Mouse (Mus musculus): ENCODE measurements at regions not wholly inside any gene's neighbourhood (a gene's known extent, or its start where the extent isn't known, plus 50 kb on each side); places are given as distances from the start of the nearest gene placed in this dataset.

DNA sequence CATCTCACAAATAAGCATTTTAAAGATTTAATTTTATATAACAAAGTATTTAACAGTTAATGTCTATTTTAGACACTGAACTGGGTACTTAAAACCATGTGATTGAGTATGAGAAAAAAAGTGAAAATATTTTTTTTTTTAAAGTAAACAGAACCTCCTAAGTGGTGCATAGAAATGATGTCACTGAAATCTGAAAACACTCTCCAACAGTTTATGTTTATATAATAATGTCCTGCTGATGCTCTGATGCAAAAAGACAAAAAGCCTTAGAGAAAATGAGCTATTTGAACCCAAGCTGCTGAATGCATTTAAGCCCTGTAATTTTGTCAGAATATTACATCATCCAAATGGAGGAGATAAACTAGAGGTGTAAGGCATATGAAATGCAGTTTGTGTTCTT, 3447.1 kb downstream of the 9330182O14Rik start:
- no peaks in the 10 kb centered on the region for H3K36me3 ChIP-seq (ENCODE audit: control insufficient read depth, insufficient read depth)
- no peak overlapping the region for H3K4me3 ChIP-seq (ENCODE audit: low read depth, low read length)
- H3K9ac ChIP-seq (ENCODE audit: low read depth, low read length), result no peak overlapping the region
- no peak for ATAC-seq (ENCODE audit: low read depth)
- no peak overlapping the region for H3K4me2 ChIP-seq (ENCODE audit: low read depth, low read length)
- no peak overlapping the region for H3K27ac ChIP-seq (ENCODE audit: low read length)
- no peaks in the 10 kb centered on the region for H3K27me3 ChIP-seq (ENCODE audit: control insufficient read depth, insufficient read depth, low read depth, low read length)
- no peaks in the 10 kb centered on the region; the same call in 1 of the 2 replicates for H3K9me3 ChIP-seq (replicated peaks; ENCODE audit: control insufficient read depth, low read length)
- no peaks in the 10 kb centered on the region for H3K4me1 ChIP-seq (ENCODE audit: control insufficient read depth, low read depth, low read length)

GRCm38 (mm10) chr15:43585751-43586150, 3451.6 kb downstream of the 9330182O14Rik start:
- Histone ChIP-seq H3K4me2 (ENCODE audit: low read depth, low read length) (no peak overlapping the region), H3K9ac (ENCODE audit: low read depth, low read length) (no peak overlapping the region), H3K27ac (ENCODE audit: low read length) (no peak overlapping the region), H3K36me3 (ENCODE audit: control insufficient read depth, insufficient read depth) (no peaks in the 10 kb centered on the region), H3K4me3 (ENCODE audit: low read depth, low read length) (no peak overlapping the region), H3K4me1 (ENCODE audit: control insufficient read depth, low read depth, low read length) (no peaks in the 10 kb centered on the region), H3K9me3 (replicated peaks; ENCODE audit: control insufficient read depth, low read length) (no peaks in the 10 kb centered on the region; the same call in 1 of the 2 replicates), H3K27me3 (ENCODE audit: control insufficient read depth, insufficient read depth, low read depth, low read length) (no peaks in the 10 kb centered on the region)
- ATAC-seq (ENCODE audit: low read depth), result no peak
- 62% methylated on average over 4 of the region's 4 CpGs for WGBS (ENCODE audit: insufficient replicate concordance)

- H3K27ac ChIP-seq (ENCODE audit: low read length), result no peak overlapping the region
- no peaks in the 10 kb centered on the region for H3K4me1 ChIP-seq (ENCODE audit: control insufficient read depth, low read depth, low read length)
- H3K9ac ChIP-seq (ENCODE audit: low read depth, low read length), result no peak overlapping the region
- no peaks in the 10 kb centered on the region for H3K36me3 ChIP-seq (ENCODE audit: control insufficient read depth, insufficient read depth)
- H3K9me3 ChIP-seq (replicated peaks; ENCODE audit: control insufficient read depth, low read length), result no peaks in the 10 kb centered on the region; the same call in 1 of the 2 replicates
- 40% methylated on average over 2 of the region's 2 CpGs for WGBS (ENCODE audit: insufficient replicate concordance)
- ATAC-seq (ENCODE audit: low read depth), result no peak
- no peak overlapping the region for H3K4me2 ChIP-seq (ENCODE audit: low read depth, low read length)
- no peaks in the 10 kb centered on the region for H3K27me3 ChIP-seq (ENCODE audit: control insufficient read depth, insufficient read depth, low read depth, low read length)
- H3K4me3 ChIP-seq (ENCODE audit: low read depth, low read length), result no peak overlapping the region
Observed at GRCm38 (mm10) chr15:43588021-43588420, 3453.9 kb downstream of the 9330182O14Rik start.

DNA sequence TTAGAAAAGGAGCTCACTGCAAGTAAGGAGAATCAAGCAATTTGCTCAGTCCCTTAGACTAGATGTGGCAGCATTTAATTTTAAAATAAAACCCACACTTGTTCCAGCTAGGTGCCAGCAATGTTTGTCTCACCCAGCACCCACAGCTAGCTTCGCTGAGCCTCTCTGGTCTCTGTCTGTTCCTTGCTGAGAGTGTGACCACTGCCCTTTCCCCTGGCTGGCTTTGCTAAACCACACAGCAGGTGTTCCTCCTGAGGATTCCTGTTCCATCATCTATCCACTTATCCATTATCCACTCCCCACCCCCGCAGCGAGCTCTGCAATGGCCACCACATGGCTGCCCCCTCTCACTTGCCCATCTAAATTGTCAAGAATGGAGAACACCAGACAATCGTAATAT, 3473.5 kb downstream of the 9330182O14Rik start:
- 57% methylated on average over 4 of the region's 4 CpGs for WGBS (ENCODE audit: insufficient replicate concordance)
- no peak for ATAC-seq (ENCODE audit: low read depth)

GRCm38 (mm10) chr15:43609901-43610300, 3475.7 kb downstream of the 9330182O14Rik start:
- 57% methylated on average over 2 of the region's 2 CpGs for WGBS (ENCODE audit: insufficient replicate concordance)
- Histone ChIP-seq H3K4me3 (ENCODE audit: low read depth, low read length) (no peak overlapping the region), H3K36me3 (ENCODE audit: control insufficient read depth, insufficient read depth) (no peaks in the 10 kb centered on the region), H3K27ac (ENCODE audit: low read length) (no peak overlapping the region), H3K4me2 (ENCODE audit: low read depth, low read length) (no peak overlapping the region), H3K9me3 (replicated peaks; ENCODE audit: control insufficient read depth, low read length) (no peaks in the 10 kb centered on the region), H3K4me1 (ENCODE audit: control insufficient read depth, low read depth, low read length) (no peaks in the 10 kb centered on the region), H3K27me3 (ENCODE audit: control insufficient read depth, insufficient read depth, low read depth, low read length) (no peaks in the 10 kb centered on the region), H3K9ac (ENCODE audit: low read depth, low read length) (no peak overlapping the region)
- ATAC-seq (ENCODE audit: low read depth), result no peak

More for the DNA sequence above, 3473.5 kb downstream of the 9330182O14Rik start:
- Histone ChIP-seq H3K27ac (ENCODE audit: low read length) (no peak overlapping the region), H3K4me3 (ENCODE audit: low read depth, low read length) (no peak overlapping the region), H3K9me3 (replicated peaks; ENCODE audit: control insufficient read depth, low read length) (no peaks in the 10 kb centered on the region), H3K4me2 (ENCODE audit: low read depth, low read length) (no peak overlapping the region), H3K9ac (ENCODE audit: low read depth, low read length) (no peak overlapping the region), H3K36me3 (ENCODE audit: control insufficient read depth, insufficient read depth) (no peaks in the 10 kb centered on the region), H3K27me3 (ENCODE audit: control insufficient read depth, insufficient read depth, low read depth, low read length) (no peaks in the 10 kb centered on the region), H3K4me1 (ENCODE audit: control insufficient read depth, low read depth, low read length) (no peaks in the 10 kb centered on the region)

DNA sequence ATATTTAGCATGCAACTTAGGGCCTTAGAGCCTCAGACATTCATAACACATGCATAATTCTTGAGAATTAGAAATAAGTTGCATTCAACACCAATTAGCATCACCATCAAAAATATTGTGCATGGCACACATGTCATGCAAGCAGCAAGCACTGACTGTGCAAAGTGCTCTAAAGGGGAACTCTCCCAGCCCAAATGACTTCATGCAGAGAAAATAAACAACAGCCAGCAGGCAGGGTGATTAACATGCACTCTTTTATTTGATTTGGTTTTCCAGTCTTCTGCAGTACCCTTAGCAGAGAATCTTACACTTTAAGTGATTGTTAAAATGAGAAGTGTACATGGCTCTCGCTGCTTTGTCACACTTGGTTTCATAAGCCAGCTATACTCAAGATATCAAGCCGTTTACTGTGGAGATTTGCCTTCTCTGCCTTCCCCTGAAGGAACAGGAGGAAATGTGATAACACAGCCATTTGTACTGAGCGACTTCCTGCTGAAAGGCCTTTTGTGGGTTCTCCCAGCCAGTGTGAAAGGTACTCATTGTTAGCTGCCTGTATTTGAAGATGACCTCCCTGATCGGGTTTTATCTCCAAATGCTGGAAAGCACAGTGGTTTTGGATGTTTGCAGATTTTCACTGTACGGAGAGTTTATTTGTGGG, 3480.0 kb downstream of the 9330182O14Rik start:
- Histone ChIP-seq H3K36me3 (ENCODE audit: control insufficient read depth, insufficient read depth) (no peaks in the 10 kb centered on the region), H3K9ac (ENCODE audit: low read depth, low read length) (no peak overlapping the region), H3K27me3 (ENCODE audit: control insufficient read depth, insufficient read depth, low read depth, low read length) (no peaks in the 10 kb centered on the region), H3K27ac (ENCODE audit: low read length) (no peak overlapping the region), H3K4me3 (ENCODE audit: low read depth, low read length) (no peak overlapping the region), H3K4me2 (ENCODE audit: low read depth, low read length) (no peak overlapping the region), H3K4me1 (ENCODE audit: control insufficient read depth, low read depth, low read length) (no peaks in the 10 kb centered on the region), H3K9me3 (replicated peaks; ENCODE audit: control insufficient read depth, low read length) (no peaks in the 10 kb centered on the region)
- ATAC-seq (ENCODE audit: low read depth), result no peak
- 8% methylated on average over 5 of the region's 5 CpGs for WGBS (ENCODE audit: insufficient replicate concordance)

DNA sequence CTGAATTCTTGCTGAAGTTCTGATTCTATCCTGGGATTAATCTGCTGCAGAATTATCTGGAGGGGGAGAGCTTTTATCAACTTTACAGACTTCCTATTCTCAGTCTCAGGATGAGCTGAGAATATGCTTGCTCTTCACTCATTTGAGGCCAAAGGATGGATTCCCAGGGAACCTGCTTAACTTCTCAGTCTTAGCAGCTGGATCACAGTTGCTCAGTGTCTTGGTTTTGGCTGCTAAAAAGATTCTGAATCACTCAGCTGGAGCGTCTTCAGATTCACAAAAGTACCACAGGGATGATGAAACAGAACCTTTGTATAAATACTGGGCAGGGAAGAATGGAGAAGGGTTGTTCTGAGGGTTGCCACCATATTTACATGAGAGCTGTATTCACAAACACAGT, 3481.6 kb downstream of the 9330182O14Rik start:
- Histone ChIP-seq H3K4me3 (ENCODE audit: low read depth, low read length) (no peak overlapping the region), H3K4me2 (ENCODE audit: low read depth, low read length) (no peak overlapping the region), H3K4me1 (ENCODE audit: control insufficient read depth, low read depth, low read length) (no peaks in the 10 kb centered on the region), H3K27ac (ENCODE audit: low read length) (no peak overlapping the region), H3K36me3 (ENCODE audit: control insufficient read depth, insufficient read depth) (no peaks in the 10 kb centered on the region), H3K9ac (ENCODE audit: low read depth, low read length) (no peak overlapping the region), H3K9me3 (replicated peaks; ENCODE audit: control insufficient read depth, low read length) (no peaks in the 10 kb centered on the region), H3K27me3 (ENCODE audit: control insufficient read depth, insufficient read depth, low read depth, low read length) (no peaks in the 10 kb centered on the region)
- no peak for ATAC-seq (ENCODE audit: low read depth)
- 63% methylated on average over 1 of the region's 1 CpGs for WGBS (ENCODE audit: insufficient replicate concordance)

- Histone ChIP-seq H3K4me2 (ENCODE audit: low read depth, low read length) (no peak overlapping the region), H3K9ac (ENCODE audit: low read depth, low read length) (no peak overlapping the region), H3K27me3 (ENCODE audit: control insufficient read depth, insufficient read depth, low read depth, low read length) (no peaks in the 10 kb centered on the region), H3K27ac (ENCODE audit: low read length) (no peak overlapping the region), H3K9me3 (replicated peaks; ENCODE audit: control insufficient read depth, low read length) (no peaks in the 10 kb centered on the region), H3K4me3 (ENCODE audit: low read depth, low read length) (no peak overlapping the region), H3K36me3 (ENCODE audit: control insufficient read depth, insufficient read depth) (no peaks in the 10 kb centered on the region), H3K4me1 (ENCODE audit: control insufficient read depth, low read depth, low read length) (no peaks in the 10 kb centered on the region)
- 52% methylated on average over 2 of the region's 2 CpGs for WGBS (ENCODE audit: insufficient replicate concordance)
- no peak for ATAC-seq (ENCODE audit: low read depth)
Observed at GRCm38 (mm10) chr15:43624431-43624965, 3490.3 kb downstream of the 9330182O14Rik start.

DNA sequence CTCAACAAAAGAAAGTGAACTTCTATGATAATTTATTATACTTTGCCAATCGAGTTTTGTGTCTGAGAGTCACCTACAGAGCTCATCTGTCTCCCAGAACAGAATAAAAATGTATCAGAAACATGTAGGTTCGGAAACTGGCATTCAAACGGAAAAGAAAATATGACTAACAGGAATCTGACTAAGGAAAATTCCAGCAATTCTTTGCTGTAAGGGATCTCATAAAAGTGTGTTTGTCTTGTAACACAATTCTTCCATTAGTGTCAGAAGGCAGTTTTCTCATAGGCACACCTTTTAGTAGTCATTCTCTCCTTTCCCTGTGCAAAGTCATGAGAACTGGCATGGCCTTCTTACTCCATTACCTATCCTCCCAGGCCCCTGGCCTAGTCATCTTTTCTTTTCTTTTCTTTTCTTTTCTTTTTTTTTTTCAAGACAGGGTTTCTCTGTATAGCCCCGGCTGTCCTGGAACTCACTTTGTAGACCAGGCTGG, 3490.9 kb downstream of the 9330182O14Rik start:
- no peaks in the 10 kb centered on the region for H3K4me1 ChIP-seq (ENCODE audit: control insufficient read depth, low read depth, low read length)
- 54% methylated on average over 4 of the region's 4 CpGs for WGBS (ENCODE audit: insufficient replicate concordance)
- no peak overlapping the region for H3K4me3 ChIP-seq (ENCODE audit: low read depth, low read length)
- no peak overlapping the region for H3K4me2 ChIP-seq (ENCODE audit: low read depth, low read length)
- no peak for ATAC-seq (ENCODE audit: low read depth)
- no peak overlapping the region for H3K27ac ChIP-seq (ENCODE audit: low read length)
- H3K36me3 ChIP-seq (ENCODE audit: control insufficient read depth, insufficient read depth), result no peaks in the 10 kb centered on the region
- no peaks in the 10 kb centered on the region for H3K9me3 ChIP-seq (replicated peaks; ENCODE audit: control insufficient read depth, low read length)
- no peak overlapping the region for H3K9ac ChIP-seq (ENCODE audit: low read depth, low read length)
- H3K27me3 ChIP-seq (ENCODE audit: control insufficient read depth, insufficient read depth, low read depth, low read length), result no peaks in the 10 kb centered on the region

Measured in liver, embryonic 16.5 days (tissue).